Mouse (Mus musculus) midbrain, embryonic 15.5 days (tissue): ENCODE measurements at regions not wholly inside any gene's neighbourhood (a gene's known extent, or its start where the extent isn't known, plus 50 kb on each side); places are given as distances from the start of the nearest gene placed in this dataset.

Experiments used
- ATAC-seq: fragments of 200-750 bp; cut with Nextera tagmentation; replicated peaks from 2 replicates; pipeline ENCODE4 v1.8.0; 2017; ENCODE audit warnings: moderate TSS enrichment
- H3K27ac ChIP-seq: fragments of 300-500 bp; sonication (generic); 2 replicates; pipeline ENCODE4 v1.5.1; 2015; ENCODE audit warnings: mild to moderate bottlenecking, inconsistent platforms
- H3K27me3 ChIP-seq: fragments of 300-500 bp; sonication (generic); replicated peaks from 2 replicates; pipeline ENCODE4 v1.6.1; 2015; ENCODE audit warnings: inconsistent platforms
- H3K36me3 ChIP-seq: fragments of 300-500 bp; sonication (generic); replicated peaks from 2 replicates; pipeline ENCODE4 v1.6.1; 2015; ENCODE audit warnings: inconsistent platforms
- H3K4me1 ChIP-seq: fragments of 300-500 bp; sonication (generic); 2 replicates; pipeline ENCODE4 v1.6.1; 2015; ENCODE audit warnings: inconsistent platforms
- H3K4me2 ChIP-seq: fragments of 300-500 bp; sonication (generic); 2 replicates; pipeline ENCODE4 v1.6.1; 2015; ENCODE audit warnings: inconsistent platforms, mild to moderate bottlenecking, moderate library complexity
- H3K4me3 ChIP-seq: fragments of 300-500 bp; sonication (generic); 2 replicates; pipeline ENCODE4 v1.5.1; 2015; ENCODE audit warnings: mild to moderate bottlenecking, inconsistent platforms
- H3K9ac ChIP-seq: fragments of 300-500 bp; sonication (generic); 2 replicates; pipeline ENCODE4 v1.6.1; 2015; ENCODE audit warnings: mild to moderate bottlenecking, inconsistent platforms
- H3K9me3 ChIP-seq: fragments of 300-500 bp; sonication (generic); 2 replicates; pipeline ENCODE4 v1.6.1; 2016; ENCODE audit warnings: inconsistent platforms
- WGBS: fragments of 180-500 bp; shearing (Covaris S2); methylation state at CpG from one replicate; pipeline ENCODE4 v1.1.7; 2015; ENCODE audit warnings: mixed read lengths; 5-methylcytosine and 5-hydroxymethylcytosine counted together

DNA sequence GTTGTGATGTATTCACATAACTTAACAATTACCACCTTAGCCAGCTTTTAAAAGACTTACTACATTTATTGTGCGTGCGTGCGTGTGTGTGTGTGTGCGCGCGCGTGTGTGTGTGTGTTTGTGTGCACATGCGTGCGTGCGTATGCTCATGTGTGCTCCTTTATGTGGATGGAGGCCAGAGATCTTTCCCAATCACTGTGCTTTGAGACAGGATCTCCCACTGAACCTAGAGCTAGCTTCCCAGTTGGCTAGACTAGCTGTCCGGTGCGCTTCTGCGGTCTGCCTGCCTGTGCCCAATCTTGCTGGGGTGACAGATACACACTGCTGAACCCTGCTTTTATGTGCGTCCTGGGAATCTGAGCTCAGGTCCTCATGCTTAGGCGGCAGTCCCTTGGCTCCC is 50.1 kb upstream of the Arhgap29 start:
- H3K4me2 ChIP-seq: no peak overlapping the region
- no peaks in the 10 kb centered on the region for H3K27me3 ChIP-seq
- no peak overlapping the region for H3K9ac ChIP-seq
- no peaks in the 10 kb centered on the region for H3K36me3 ChIP-seq
- H3K27ac ChIP-seq: no peak overlapping the region
- H3K4me3 ChIP-seq: no peak overlapping the region
- whole genome bisulfite sequencing: 95% methylated on average over 15 of the region's 15 CpGs
- H3K4me1 ChIP-seq: no peaks in the 10 kb centered on the region
- ATAC-seq: no peak
- no peaks in the 10 kb centered on the region for H3K9me3 ChIP-seq

DNA sequence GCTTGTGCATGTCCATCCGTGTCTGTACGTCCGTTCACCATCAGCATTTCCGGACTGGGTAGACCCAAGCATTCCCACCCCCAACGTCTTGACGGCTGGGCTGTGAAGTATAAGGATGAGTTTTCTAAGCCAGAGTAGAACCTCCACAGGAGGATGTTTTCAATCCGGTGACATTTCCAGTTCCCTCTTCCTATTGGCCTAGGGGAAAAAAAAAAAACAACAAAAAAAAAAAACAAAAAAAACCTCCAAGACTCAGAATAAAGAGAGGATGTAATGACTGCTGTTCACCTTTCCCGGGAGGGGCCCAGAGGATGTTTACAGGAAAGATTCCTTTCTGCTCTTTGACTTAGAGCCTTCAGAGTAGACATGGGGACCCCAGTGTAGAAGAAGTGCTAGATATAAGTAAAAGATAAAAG is 51.9 kb upstream of the Arhgap29 start:
- no peak overlapping the region for H3K9ac ChIP-seq
- no peak overlapping the region for H3K27ac ChIP-seq
- H3K9me3 ChIP-seq: no peaks in the 10 kb centered on the region
- no peak overlapping the region for H3K4me3 ChIP-seq
- no peaks in the 10 kb centered on the region for H3K27me3 ChIP-seq
- ATAC-seq: no peak
- H3K4me2 ChIP-seq: no peak overlapping the region
- H3K4me1 ChIP-seq: no peaks in the 10 kb centered on the region
- H3K36me3 ChIP-seq: no peaks in the 10 kb centered on the region
- WGBS: 86% methylated on average over 8 of the region's 8 CpGs

DNA sequence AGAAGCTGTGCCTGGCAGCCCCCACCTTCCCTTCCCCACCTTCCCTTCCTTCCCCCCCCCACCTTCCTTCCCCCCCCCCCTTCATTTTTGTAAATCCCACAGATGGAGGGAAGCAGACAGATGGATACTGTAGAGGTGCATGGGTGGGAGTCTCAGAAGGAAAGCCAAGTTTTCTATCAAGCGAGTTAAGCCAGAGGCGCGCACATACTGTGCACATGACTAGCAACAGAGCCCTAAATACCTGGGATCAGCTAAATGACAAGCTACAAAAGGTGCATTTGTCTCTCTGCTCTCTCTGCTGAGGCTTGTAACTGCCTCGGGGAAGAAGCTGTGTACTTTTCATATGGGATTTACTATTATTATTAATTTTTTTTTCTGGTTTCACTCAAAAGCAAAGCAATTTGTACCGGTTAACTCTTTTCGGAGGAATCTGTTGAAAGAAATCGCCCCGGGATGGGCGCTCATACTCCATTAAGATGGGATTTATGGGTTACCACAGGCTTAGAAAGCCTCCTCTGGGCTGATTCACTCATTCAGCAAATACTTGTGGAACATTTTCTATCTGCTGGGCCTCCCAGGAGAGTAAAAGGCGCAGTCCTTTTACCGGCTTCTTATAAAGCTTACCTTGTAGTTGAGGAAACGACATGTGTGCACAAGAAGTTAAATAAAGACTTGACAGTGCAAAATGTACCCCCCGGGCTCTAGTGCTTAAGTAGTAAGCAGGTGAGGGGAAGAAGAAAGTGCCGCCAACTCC is 54.3 kb upstream of the Arhgap29 start:
- no peaks in the 10 kb centered on the region for H3K36me3 ChIP-seq
- no peak for ATAC-seq
- H3K9ac ChIP-seq: no peak overlapping the region
- 78% methylated on average over 14 of the region's 14 CpGs for WGBS
- no peak overlapping the region for H3K4me3 ChIP-seq
- no peaks in the 10 kb centered on the region for H3K27me3 ChIP-seq
- no peak overlapping the region for H3K27ac ChIP-seq
- no peak overlapping the region for H3K4me2 ChIP-seq
- no peaks in the 10 kb centered on the region for H3K4me1 ChIP-seq
- H3K9me3 ChIP-seq: no peaks in the 10 kb centered on the region

DNA sequence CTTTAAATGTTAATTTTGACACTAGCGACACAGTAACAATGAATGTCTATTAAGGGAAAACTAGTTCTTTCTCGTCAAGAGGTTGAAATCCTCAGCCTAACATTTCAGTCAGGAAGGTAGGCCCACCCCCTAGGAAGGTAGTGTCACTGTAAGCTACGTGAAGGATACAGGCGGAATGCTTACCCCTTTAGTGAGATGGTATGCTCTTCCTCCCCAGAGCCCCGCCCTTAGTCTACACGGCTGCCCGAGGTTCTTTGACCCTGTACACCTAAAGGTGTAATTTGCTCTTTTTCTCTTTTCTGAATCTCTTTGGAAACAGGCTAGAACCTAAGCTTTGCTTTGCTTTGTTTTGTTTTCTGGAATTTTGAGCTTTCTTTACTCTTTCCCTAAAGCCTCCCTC is 58.7 kb upstream of the Arhgap29 start:
- WGBS: 84% methylated on average over 7 of the region's 7 CpGs
- Histone ChIP-seq H3K4me2 (no peak overlapping the region), H3K9ac (no peak overlapping the region), H3K27ac (no peak overlapping the region), H3K9me3 (no peaks in the 10 kb centered on the region), H3K27me3 (no peaks in the 10 kb centered on the region; the same call in 1 of the 2 replicates), H3K4me3 (no peak overlapping the region), H3K36me3 (no peaks in the 10 kb centered on the region), H3K4me1 (no peaks in the 10 kb centered on the region)
- ATAC-seq: no peak

DNA sequence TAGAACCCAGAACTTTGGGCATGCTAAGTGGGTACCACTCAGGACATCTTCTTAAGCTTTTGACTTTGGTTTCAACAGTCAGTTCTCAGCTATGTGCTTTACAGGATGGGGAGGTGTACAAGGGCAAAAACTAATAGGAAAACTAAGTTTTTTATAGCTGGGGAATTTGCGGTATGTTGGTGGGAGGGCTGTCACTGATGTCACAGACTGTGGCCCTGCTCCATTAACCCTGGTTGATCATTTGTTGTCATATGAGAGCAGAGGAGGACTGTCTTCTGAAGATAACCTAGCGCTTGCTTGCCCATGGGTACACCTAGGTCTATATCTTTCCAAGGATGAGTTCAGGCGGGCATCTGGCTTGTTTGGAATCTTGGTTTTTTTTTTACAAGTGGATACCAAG is 59.7 kb upstream of the Arhgap29 start:
- no peak for ATAC-seq
- no peaks in the 10 kb centered on the region for H3K9me3 ChIP-seq

DNA sequence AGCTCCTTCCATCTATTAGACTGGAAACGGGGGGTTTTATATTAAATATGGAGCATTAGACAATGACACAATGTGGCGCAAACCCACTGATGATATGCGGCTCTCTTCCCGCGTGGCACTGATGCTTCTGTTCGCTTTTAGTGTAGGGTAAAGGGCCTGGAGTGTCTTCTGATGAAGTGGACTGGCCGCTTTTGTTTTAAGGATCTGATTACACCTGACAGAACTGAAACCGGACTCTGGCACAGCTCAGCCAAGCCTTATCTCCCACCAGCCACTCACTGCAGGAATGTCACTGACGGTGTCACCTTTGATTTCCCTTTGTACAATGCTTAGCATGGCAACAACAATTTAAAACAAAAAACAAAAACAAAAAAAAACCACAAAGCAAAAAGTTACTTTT is 61.0 kb upstream of the Arhgap29 start:
- Histone ChIP-seq H3K4me3 (no peak overlapping the region), H3K36me3 (no peaks in the 10 kb centered on the region), H3K27ac (no peak overlapping the region), H3K4me2 (no peak overlapping the region), H3K9me3 (no peaks in the 10 kb centered on the region), H3K4me1 (no peaks in the 10 kb centered on the region), H3K9ac (no peak overlapping the region), H3K27me3 (peaks cover 9% of the 10 kb centered on the region)
- ATAC-seq: no peak
- 51% methylated on average over 9 of the region's 9 CpGs for WGBS

More for the DNA sequence above, 59.7 kb upstream of the Arhgap29 start:
- Histone ChIP-seq H3K4me2 (no peak overlapping the region), H3K9ac (no peak overlapping the region), H3K4me3 (no peak overlapping the region), H3K36me3 (no peaks in the 10 kb centered on the region), H3K27ac (no peak overlapping the region), H3K27me3 (peaks cover 3% of the 10 kb centered on the region; the same call in 1 of the 2 replicates), H3K4me1 (no peaks in the 10 kb centered on the region)
- 96% methylated on average over 3 of the region's 3 CpGs for WGBS

DNA sequence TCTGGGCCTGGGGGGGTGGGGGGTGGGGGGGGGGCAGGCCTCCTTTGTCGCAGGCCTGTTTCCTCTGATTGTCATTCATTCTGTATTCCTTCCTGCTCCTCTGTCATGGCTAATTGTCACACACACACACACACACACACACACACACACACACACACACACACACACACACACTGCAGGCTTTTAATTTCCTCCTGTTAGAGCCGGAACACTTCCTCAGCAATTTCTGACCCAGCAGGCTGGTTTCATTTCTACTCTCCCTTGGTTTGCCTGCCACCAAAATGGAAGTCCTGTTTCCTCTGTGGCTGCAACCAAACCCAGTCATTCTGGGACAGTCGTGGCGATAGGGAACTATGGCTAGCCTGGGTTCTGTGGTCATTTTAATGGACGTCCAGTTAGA is 61.8 kb upstream of the Arhgap29 start:
- H3K4me3 ChIP-seq: no peak overlapping the region
- 30% methylated on average over 5 of the region's 5 CpGs for WGBS
- H3K4me2 ChIP-seq: no peak overlapping the region
- ATAC-seq: no peak
- no peak overlapping the region for H3K9ac ChIP-seq
- H3K9me3 ChIP-seq: no peaks in the 10 kb centered on the region
- H3K27me3 ChIP-seq: peaks cover 17% of the 10 kb centered on the region
- no peak overlapping the region for H3K27ac ChIP-seq
- H3K4me1 ChIP-seq: no peaks in the 10 kb centered on the region
- no peaks in the 10 kb centered on the region for H3K36me3 ChIP-seq

DNA sequence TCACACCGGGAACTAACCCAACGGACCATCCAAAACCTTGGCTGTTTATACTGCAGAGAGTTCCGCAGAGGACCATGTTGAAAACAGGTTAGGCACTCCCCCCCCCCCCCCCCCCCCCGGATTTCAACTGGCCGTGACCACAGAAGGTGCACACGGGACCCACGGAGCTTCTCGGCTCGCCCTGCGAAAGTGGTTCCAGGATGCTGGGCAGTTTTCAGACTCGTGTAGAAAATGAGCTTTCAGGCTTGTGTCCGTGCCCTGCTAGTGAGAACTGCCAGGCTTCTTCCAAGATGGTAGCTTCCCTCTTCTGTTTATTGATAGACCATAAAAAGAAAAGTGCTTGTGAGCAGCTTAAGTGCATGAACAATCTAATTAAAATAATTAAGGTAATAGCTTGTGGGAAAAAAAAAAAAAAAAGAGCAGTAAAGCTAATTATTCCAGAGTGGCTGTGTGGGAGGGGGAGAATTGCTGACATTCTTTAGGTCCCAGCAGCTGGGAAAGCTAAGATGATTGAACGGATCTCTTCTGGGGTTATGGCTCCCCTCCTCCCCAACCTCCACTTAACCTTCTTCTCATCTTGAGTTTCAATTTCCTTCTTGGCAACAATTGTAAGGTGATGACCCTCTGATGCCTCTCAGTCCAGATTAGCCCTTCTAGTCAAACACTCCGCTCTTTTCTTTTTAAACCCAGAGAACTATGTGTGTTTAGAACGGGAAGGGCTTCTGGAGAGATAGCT is 65.3 kb upstream of the Arhgap29 start:
- peaks cover 4% of the 10 kb centered on the region; the same call in 1 of the 2 replicates for H3K4me1 ChIP-seq
- H3K4me2 ChIP-seq: no peak overlapping the region
- WGBS: 21% methylated on average over 15 of the region's 15 CpGs
- peaks cover 20% of the 10 kb centered on the region for H3K27me3 ChIP-seq
- no peak overlapping the region for H3K4me3 ChIP-seq
- no peak for ATAC-seq
- no peaks in the 10 kb centered on the region for H3K9me3 ChIP-seq
- H3K36me3 ChIP-seq: no peaks in the 10 kb centered on the region
- H3K27ac ChIP-seq: no peak overlapping the region
- no peak overlapping the region for H3K9ac ChIP-seq

DNA sequence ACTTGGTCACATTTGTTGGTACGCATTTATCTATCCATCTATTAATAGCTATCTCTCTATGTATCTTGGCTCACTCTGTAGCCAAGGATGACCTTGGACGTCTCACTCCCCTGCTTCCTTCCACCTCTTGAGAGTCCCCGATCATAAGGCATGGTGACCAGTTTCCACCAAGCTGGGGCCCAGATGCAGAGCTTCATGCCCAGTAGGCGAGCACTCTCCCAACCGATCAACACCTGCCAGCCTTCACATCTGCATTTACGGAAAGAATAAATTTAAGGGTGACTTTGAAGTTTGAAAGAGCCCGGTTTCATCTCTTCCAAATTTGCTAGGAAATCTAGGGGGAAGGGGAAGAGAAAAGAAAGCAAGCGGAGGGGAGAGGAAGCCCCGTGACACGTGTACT is 66.0 kb upstream of the Arhgap29 start:
- 54% methylated on average over 10 of the region's 10 CpGs for WGBS
- H3K27ac ChIP-seq: no peak overlapping the region
- H3K4me2 ChIP-seq: no peak overlapping the region
- ATAC-seq: no peak
- no peak overlapping the region for H3K9ac ChIP-seq
- H3K27me3 ChIP-seq: peaks cover 20% of the 10 kb centered on the region
- H3K4me1 ChIP-seq: peaks cover 4% of the 10 kb centered on the region; the same call in 1 of the 2 replicates
- no peaks in the 10 kb centered on the region for H3K36me3 ChIP-seq
- no peak overlapping the region for H3K4me3 ChIP-seq
- no peaks in the 10 kb centered on the region for H3K9me3 ChIP-seq

DNA sequence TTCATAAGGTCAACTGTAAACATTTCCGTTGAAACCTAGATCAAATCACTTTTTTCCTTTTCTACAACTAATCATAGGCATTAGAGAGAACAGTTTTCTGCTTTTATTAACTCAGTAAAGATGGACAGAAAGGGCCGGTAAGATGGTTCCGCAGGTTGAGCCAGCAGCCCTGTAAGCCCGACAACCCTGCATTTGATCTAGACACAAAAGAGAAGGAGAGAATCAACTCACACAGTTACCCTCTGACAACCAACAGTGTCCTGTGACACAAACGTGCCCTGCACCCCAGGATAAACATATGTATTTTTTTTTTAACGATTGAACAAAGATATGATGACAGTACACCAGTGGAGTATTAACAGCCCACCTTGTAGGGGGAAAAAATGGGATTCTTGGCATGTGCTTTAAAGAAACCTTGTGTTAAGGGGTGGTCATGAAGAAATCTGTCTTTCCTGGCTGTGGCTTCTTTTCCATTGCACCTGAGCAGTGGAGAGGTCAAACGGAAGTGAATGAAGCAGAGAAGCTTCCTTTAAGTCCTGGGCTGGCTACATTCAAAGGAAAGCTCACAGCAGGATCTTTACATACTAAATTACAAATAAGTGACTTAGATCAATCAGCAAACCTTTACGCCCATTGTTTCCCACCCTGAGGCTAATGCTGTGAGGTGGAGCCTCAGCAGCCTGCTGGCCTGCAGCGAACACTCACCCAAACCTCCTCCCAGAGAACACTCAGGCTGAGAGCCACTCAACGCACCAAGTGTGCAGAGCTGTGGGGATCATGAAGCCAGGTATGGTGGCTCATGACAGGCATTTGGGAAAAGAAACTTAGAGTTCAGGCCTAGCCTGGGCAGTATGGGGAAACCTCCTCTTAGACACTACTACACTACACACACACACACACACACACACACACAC is 66.8 kb upstream of the Arhgap29 start:
- Histone ChIP-seq H3K36me3 (no peaks in the 10 kb centered on the region), H3K4me3 (no peak overlapping the region), H3K4me1 (peaks cover 4% of the 10 kb centered on the region; the same call in 1 of the 2 replicates), H3K4me2 (peak overlapping the region; percentile 37), H3K27ac (no peak overlapping the region), H3K9ac (no peak overlapping the region), H3K9me3 (no peaks in the 10 kb centered on the region), H3K27me3 (peaks cover 20% of the 10 kb centered on the region)
- WGBS: 16% methylated on average over 10 of the region's 10 CpGs
- ATAC-seq: peak; percentile 48

DNA sequence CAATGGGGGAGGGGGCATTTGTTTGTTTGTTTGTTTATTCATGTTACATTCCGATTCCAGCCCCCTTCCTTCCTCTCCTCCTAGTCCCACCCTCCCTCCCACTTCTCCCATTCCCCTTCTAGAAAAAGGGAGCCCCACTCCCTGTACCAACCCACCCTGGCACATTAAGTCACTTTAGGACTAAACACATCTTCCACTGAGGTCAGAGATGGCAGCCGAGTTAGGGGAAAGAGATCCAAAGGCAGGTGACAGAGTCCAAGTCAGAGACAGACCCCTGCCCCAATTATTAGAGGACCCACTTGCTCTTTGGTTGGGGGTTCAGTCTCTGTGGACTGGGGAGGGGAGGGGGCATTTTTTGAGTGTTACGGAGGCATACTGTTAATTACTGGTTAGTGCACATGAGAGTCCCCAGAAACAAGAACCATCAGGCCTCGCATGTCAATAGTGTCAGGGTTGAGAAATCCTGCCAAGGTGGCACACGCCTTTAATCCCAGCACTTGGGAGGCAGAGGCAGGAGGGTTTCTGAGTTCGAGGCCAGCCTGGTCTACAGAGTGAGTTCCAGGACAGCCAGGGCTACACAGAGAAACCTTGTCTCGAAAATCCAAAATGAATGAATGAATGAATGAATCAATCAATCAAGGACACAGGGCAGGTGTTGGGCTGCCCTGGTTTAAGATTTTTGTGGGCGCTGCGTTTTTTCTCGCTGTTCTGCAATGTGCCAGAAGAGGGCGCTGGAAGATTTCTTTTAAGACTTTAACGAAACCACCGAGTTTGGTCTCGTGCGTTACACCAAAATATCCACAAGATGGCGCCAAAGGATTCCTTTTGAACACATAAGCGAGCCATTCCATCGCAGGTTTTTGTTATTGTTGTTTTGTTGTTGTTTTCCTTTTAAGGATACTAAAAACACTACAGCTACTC is 67.8 kb upstream of the Arhgap29 start:
- no peak overlapping the region for H3K27ac ChIP-seq
- peaks cover 4% of the 10 kb centered on the region; the same call in 1 of the 2 replicates for H3K4me1 ChIP-seq
- 22% methylated on average over 18 of the region's 18 CpGs for WGBS
- peaks cover 20% of the 10 kb centered on the region for H3K27me3 ChIP-seq
- H3K9ac ChIP-seq: no peak overlapping the region
- ATAC-seq: peak; percentile 82
- H3K9me3 ChIP-seq: no peaks in the 10 kb centered on the region
- H3K4me2 ChIP-seq: peak overlapping the region; percentile 37
- H3K36me3 ChIP-seq: no peaks in the 10 kb centered on the region
- H3K4me3 ChIP-seq: no peak overlapping the region
